Mouse (Mus musculus) embryonic facial prominence, embryonic 11.5 days (tissue): ENCODE measurements around the gene Cavin2. TPM values are rescaled to one million over a fixed set of nuclear protein-coding genes. Genes with fewer than 3 reads are reported as not detected.

Source experiments
- ATAC-seq: fragments of 200-750 bp; cut with Nextera tagmentation; replicated peaks from 2 replicates; pipeline ENCODE4 v1.8.0; 2017; ENCODE audit warnings: low read depth; ENCODE audit not compliant: insufficient number of reproducible peaks, low FRiP score, low TSS enrichment
- DNase-seq: peaks from one replicate; pipeline ENCODE4 v3.0.0-alpha.2; 2015; ENCODE audit warnings: low spot score
- H3K27ac ChIP-seq: fragments of 300-500 bp; sonication (generic); replicated peaks from 2 replicates; pipeline ENCODE4 v1.5.1; 2014; ENCODE audit warnings: mild to moderate bottlenecking, low read depth, low read length, control low read depth
- H3K27me3 ChIP-seq: fragments of 300-500 bp; sonication (generic); 2 replicates; pipeline ENCODE4 v1.6.1; 2014; ENCODE audit warnings: mild to moderate bottlenecking, low read length, moderate library complexity, mixed read lengths; ENCODE audit not compliant: control insufficient read depth, insufficient read depth
- H3K36me3 ChIP-seq: fragments of 300-500 bp; sonication (generic); replicated peaks from 2 replicates; pipeline ENCODE4 v1.6.1; 2014; ENCODE audit warnings: low read depth, mild to moderate bottlenecking, low read length, moderate library complexity, mixed read lengths; ENCODE audit not compliant: control insufficient read depth, insufficient read depth
- H3K4me1 ChIP-seq: fragments of 300-500 bp; sonication (generic); 2 replicates; pipeline ENCODE4 v1.6.1; 2014; ENCODE audit warnings: low read length, mixed read lengths; ENCODE audit not compliant: control insufficient read depth, insufficient read depth
- H3K4me2 ChIP-seq: fragments of 300-500 bp; sonication (generic); 2 replicates; pipeline ENCODE4 v1.6.1; 2014; ENCODE audit warnings: low read depth, mild to moderate bottlenecking, control low read depth, low read length, moderate library complexity
- H3K4me3 ChIP-seq: fragments of 300-500 bp; sonication (generic); 2 replicates; pipeline ENCODE4 v1.5.1; 2014; ENCODE audit warnings: low read depth, low read length, control low read depth
- H3K9ac ChIP-seq: fragments of 300-500 bp; sonication (generic); replicated peaks from 2 replicates; pipeline ENCODE4 v1.6.1; 2014; ENCODE audit warnings: mild to moderate bottlenecking, control low read depth, low read length
- H3K9me3 ChIP-seq: fragments of 300-500 bp; sonication (generic); replicated peaks from 2 replicates; pipeline ENCODE4 v1.6.1; 2016; ENCODE audit warnings: mild to moderate bottlenecking, low read length, inconsistent platforms, mixed read lengths; ENCODE audit not compliant: control insufficient read depth
- WGBS: fragments of 180-500 bp; shearing (Covaris S2); extraction: QIAGEN DNeasy Blood & Tissue Kit; methylation state at CpG from one replicate; pipeline ENCODE4 v1.1.7; 2014; 5-methylcytosine and 5-hydroxymethylcytosine counted together
- polyA plus RNA-seq: library from polyadenylated mRNA; unstranded; fragments of >200 nt; fragmentation: Nextera tagmentation; extraction: Ambion mirVana; gene quantifications from 2 replicates; pipeline ENCODE4 v1.2.1, GENCODE M21; 2014

The Cavin2 gene
- polyA plus RNA-seq, 1 experiment from 2014 or later = 10.4 TPM

DNA sequence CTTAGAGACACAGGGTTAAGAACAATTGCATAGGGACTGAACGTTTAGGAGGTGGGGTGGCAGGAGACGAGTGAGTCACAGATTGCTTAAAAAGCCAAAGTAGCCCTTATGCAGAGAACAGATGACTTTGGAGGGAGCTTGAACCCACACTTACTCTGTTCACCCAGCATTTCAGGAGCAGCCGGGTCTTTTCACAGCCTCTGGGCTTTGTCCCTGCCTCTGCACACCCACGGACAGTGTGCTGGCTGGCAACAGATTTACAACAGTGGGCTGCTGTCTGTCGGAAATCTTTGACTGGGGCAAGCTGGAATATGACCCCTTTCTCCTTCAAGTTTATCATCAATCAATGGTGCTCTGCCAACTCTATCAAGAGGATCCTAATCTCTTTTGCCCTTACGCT, 44.1 kb downstream of the Cavin2 start:
- ATAC-seq (no peak), DNase-seq (no peak)
- H3K27ac ChIP-seq = no peak overlapping the region
- H3K36me3 ChIP-seq = no peaks in the 10 kb centered on the region
- H3K4me1 ChIP-seq = no peaks in the 10 kb centered on the region
- 55% methylated on average over 6 of the region's 6 CpGs for WGBS
- no peaks in the 10 kb centered on the region for H3K9me3 ChIP-seq
- H3K4me3 ChIP-seq = no peak overlapping the region
- no peak overlapping the region for H3K9ac ChIP-seq
- H3K27me3 ChIP-seq = no peaks in the 10 kb centered on the region
- no peak overlapping the region for H3K4me2 ChIP-seq

DNA sequence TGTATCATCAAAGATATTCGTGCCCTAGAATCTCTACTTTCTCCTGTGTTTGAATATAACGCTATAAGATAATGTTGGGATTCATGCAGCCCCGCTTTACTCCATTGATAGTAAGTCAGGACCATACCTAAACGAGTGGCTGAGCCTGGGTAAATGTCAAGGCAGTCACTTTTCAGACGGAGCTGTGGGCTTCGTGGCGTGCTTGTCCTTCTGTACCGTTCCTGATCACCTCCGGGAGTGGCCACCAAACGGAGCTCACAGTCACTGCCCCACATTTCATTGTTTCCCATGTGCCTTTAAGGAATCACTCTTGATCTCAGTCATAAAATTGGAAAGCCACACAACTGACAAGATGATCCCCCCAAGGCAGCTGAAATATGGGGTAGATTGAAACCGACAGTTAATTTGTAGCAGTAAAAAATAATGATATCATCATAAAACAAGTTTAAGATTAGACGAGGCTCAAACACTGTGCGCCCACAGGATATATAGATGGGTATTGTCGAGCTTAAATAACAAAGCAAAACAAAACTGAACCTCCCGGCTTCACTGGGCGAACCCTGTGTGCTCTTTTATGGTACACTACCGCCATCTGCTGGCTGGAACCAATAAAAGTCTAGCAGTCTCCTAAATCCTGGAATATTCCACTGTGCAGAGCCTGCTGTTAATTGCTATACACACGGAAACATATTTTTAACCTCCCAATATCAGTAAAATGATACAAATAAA, 44.8 kb downstream of the Cavin2 start:
- 24% methylated on average over 18 of the region's 18 CpGs for WGBS
- Histone ChIP-seq H3K4me2 (peak overlapping the region; percentile 28), H3K9ac (peak overlapping the region; percentile 26; the same call in 1 of the 2 replicates), H3K4me1 (no peaks in the 10 kb centered on the region), H3K27me3 (no peaks in the 10 kb centered on the region), H3K9me3 (no peaks in the 10 kb centered on the region), H3K27ac (no peak overlapping the region), H3K4me3 (peak overlapping the region; percentile 12; the same call in 1 of the 2 replicates), H3K36me3 (no peaks in the 10 kb centered on the region)
- peak; percentile 91 for DNase-seq
- ATAC-seq = peak; percentile 86

DNA sequence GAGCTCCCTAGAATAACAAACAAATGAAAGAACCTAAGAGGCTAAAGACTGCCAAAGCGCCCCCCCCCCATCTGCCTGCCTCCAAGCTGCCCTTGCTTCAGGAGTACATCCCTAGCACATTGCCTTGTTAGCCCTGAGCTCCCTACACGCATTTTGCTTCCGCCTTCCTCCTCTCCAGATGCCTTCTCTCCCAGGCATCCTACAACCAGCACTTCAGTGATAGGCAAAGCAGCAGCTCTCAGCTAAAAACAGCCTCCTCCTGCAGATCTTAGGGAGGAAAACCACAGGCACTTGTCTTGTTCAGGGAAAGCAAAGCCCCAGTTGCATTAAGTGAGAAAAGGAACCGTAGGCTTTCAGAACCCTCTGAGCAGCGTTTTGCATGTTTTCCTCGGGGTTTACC, 45.4 kb downstream of the Cavin2 start:
- H3K36me3 ChIP-seq = no peaks in the 10 kb centered on the region
- no peak for ATAC-seq
- H3K4me3 ChIP-seq = no peak overlapping the region
- no peak overlapping the region for H3K4me2 ChIP-seq
- H3K9ac ChIP-seq = no peak overlapping the region; the same call in 1 of the 2 replicates
- no peaks in the 10 kb centered on the region for H3K9me3 ChIP-seq
- no peak overlapping the region for H3K27ac ChIP-seq
- H3K27me3 ChIP-seq = no peaks in the 10 kb centered on the region
- WGBS = 28% methylated on average over 6 of the region's 6 CpGs
- no peaks in the 10 kb centered on the region for H3K4me1 ChIP-seq
- no peak for DNase-seq

DNA sequence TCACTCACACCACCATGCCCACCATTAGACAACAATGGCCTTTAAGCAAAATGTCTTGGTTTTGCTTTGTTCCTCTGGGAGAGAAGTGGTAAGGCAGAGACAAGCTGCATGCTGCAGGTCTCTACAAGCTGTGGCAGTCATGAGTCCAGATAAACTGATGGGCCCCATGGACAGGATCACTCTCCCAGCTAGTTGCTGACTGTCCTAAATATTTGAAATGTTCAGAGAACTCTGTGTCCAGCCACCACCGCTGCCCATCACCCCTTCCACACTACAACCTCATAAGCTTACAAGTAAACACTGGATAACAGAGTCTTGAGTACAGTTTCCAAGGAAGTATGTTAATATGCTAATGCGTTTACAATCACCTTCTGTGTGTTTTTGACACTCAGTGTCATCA, 46.2 kb downstream of the Cavin2 start:
- no peak for DNase-seq
- no peak overlapping the region for H3K9ac ChIP-seq
- no peaks in the 10 kb centered on the region for H3K4me1 ChIP-seq
- H3K4me2 ChIP-seq = no peak overlapping the region
- no peaks in the 10 kb centered on the region for H3K27me3 ChIP-seq
- H3K36me3 ChIP-seq = no peaks in the 10 kb centered on the region
- ATAC-seq = no peak
- H3K4me3 ChIP-seq = no peak overlapping the region
- H3K9me3 ChIP-seq = no peaks in the 10 kb centered on the region
- WGBS = 86% methylated on average over 2 of the region's 2 CpGs
- H3K27ac ChIP-seq = no peak overlapping the region

DNA sequence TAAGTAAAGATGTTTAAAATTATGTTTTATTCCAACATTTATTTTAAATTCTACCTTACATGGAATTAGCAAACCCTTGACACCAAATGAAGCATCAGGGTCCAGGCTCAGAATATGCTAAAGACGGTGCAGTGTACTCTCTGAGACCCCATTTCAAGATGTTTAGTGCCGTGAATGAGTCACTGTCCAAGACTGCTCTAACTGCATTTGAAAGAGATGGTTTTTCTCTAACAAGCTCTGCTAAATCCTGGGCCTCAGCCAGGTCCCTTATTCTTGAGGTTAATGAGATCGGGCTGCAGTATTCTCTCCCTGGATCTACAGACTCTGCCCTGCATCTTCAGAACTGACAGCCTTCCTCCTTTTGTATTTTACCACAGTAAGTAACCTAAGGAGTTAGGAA, 55.2 kb downstream of the Cavin2 start:
- no peaks in the 10 kb centered on the region for H3K4me1 ChIP-seq
- 69% methylated on average over 3 of the region's 3 CpGs for WGBS
- no peak for DNase-seq

DNA sequence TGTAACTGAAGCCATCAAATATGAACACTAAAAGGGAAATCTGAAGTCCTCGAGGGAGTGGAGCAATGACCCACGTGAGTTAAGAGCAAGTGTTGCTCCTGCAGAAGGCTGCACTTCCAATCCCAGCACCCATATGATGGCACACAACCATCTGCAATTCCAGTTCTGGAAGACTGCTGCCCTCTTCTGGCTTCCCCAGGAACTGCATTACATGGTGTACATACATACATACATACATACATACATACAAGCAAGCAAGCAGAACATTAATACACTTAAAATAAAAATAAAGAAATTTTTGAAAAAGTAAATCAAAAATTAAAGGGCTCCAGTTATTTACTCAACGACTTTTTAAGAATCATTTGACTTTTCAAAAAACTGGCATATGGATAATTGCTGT, 58.7 kb downstream of the Cavin2 start:
- no peak overlapping the region for H3K9ac ChIP-seq
- no peaks in the 10 kb centered on the region for H3K4me1 ChIP-seq
- 95% methylated on average over 3 of the region's 3 CpGs for WGBS
- no peaks in the 10 kb centered on the region for H3K36me3 ChIP-seq
- no peaks in the 10 kb centered on the region for H3K9me3 ChIP-seq
- DNase-seq (no peak), ATAC-seq (no peak)
- no peak overlapping the region for H3K27ac ChIP-seq
- no peak overlapping the region for H3K4me3 ChIP-seq
- H3K4me2 ChIP-seq = no peak overlapping the region
- H3K27me3 ChIP-seq = no peaks in the 10 kb centered on the region

More for the DNA sequence above, 55.2 kb downstream of the Cavin2 start:
- no peak overlapping the region for H3K27ac ChIP-seq
- H3K27me3 ChIP-seq = no peaks in the 10 kb centered on the region
- H3K9ac ChIP-seq = no peak overlapping the region
- ATAC-seq = no peak
- no peak overlapping the region for H3K4me3 ChIP-seq
- H3K9me3 ChIP-seq = no peaks in the 10 kb centered on the region
- H3K36me3 ChIP-seq = no peaks in the 10 kb centered on the region
- H3K4me2 ChIP-seq = no peak overlapping the region

DNA sequence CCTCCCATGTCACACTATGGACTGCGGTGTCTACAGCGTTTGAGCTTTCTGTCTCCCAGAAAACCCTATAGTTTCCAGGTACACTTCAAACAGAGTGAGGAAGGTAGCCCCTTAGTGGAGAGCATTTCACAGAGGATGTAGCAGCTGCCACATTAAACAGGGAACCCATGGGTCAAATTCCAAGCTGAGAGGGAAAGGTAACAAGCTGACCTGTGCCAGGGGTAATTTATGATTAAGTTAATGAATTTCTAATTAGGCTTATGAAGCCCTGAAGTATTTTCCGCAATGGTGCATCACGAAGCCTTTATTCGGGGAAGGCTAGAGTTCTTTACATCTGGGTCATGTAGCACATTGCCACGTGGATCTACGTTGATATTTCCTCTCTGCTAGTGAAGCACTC, 59.7 kb downstream of the Cavin2 start:
- ATAC-seq (no peak), DNase-seq (no peak)
- Histone ChIP-seq H3K4me3 (no peak overlapping the region), H3K4me2 (no peak overlapping the region), H3K27ac (no peak overlapping the region), H3K4me1 (no peaks in the 10 kb centered on the region), H3K36me3 (no peaks in the 10 kb centered on the region), H3K9me3 (no peaks in the 10 kb centered on the region), H3K27me3 (no peaks in the 10 kb centered on the region), H3K9ac (no peak overlapping the region)
- WGBS = 86% methylated on average over 7 of the region's 7 CpGs

DNA sequence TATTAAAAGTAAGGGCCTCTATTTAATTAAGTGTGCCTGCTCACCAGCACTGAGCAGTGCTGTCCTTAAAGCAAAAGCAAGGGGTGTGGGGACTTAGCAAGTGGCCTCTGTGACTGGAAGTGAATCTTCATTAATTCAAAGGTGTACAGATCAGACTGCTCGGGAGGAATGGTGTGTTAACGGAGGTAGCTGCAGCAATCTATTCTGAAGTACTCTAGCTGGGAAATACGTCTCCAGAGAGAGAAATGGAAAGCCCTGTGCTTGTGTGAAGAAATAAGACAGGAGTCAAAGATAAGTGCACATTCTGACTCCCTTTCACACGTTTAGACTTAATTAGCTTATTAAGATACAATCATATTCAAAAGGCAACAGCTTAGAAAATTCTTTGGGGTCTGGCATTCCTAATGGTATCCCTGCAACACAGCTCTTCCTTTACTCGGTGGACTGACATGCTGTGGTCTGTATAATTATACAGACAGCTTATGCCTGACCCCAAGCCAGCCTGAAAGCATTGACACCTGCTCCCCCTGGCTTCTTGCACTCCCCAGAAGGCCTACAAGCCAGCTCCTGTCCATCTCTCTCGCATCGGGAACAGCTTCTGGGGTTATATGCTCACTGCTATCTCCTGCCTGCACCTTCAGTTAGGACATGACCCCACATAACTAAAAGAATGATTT, 60.5 kb downstream of the Cavin2 start:
- no peak overlapping the region for H3K9ac ChIP-seq
- H3K36me3 ChIP-seq = no peaks in the 10 kb centered on the region
- H3K9me3 ChIP-seq = no peaks in the 10 kb centered on the region
- no peak overlapping the region for H3K4me3 ChIP-seq
- no peak overlapping the region for H3K27ac ChIP-seq
- no peaks in the 10 kb centered on the region for H3K4me1 ChIP-seq
- ATAC-seq = no peak
- DNase-seq = no peak
- no peak overlapping the region for H3K4me2 ChIP-seq
- 64% methylated on average over 7 of the region's 7 CpGs for WGBS
- no peaks in the 10 kb centered on the region for H3K27me3 ChIP-seq
